Mouse (Mus musculus) hindbrain, embryonic 15.5 days (tissue): Measurements from ENCODE around the gene Acvr1b. TPM values are rescaled to one million over a fixed set of nuclear protein-coding genes. Genes with fewer than 3 reads are reported as not detected.

ENCODE experiments used
- ATAC-seq: fragments of 200-750 bp; cut with Nextera tagmentation; 2 replicates; pipeline ENCODE4 v1.8.0; 2017; ENCODE audit warnings: low read depth, moderate number of reproducible peaks, moderate TSS enrichment; ENCODE audit not compliant: low FRiP score
- H3K27ac ChIP-seq: fragments of 300-500 bp; sonication (generic); replicated peaks from 2 replicates; pipeline ENCODE4 v1.5.1; 2015; ENCODE audit warnings: mild to moderate bottlenecking, inconsistent platforms
- H3K27me3 ChIP-seq: fragments of 300-500 bp; sonication (generic); 2 replicates; pipeline ENCODE4 v1.6.1; 2015; ENCODE audit warnings: control low read depth, inconsistent platforms
- H3K36me3 ChIP-seq: fragments of 300-500 bp; sonication (generic); 2 replicates; pipeline ENCODE4 v1.6.1; 2015; ENCODE audit warnings: control low read depth, inconsistent platforms
- H3K4me1 ChIP-seq: fragments of 300-500 bp; sonication (generic); replicated peaks from 2 replicates; pipeline ENCODE4 v1.6.1; 2015; ENCODE audit warnings: control low read depth, inconsistent platforms
- H3K4me2 ChIP-seq: fragments of 300-500 bp; sonication (generic); 2 replicates; pipeline ENCODE4 v1.6.1; 2015; ENCODE audit warnings: moderate library complexity, mild to moderate bottlenecking, inconsistent platforms
- H3K4me3 ChIP-seq: fragments of 300-500 bp; sonication (generic); 2 replicates; pipeline ENCODE4 v1.5.1; 2015; ENCODE audit warnings: mild to moderate bottlenecking, inconsistent platforms
- H3K9ac ChIP-seq: fragments of 300-500 bp; sonication (generic); 2 replicates; pipeline ENCODE4 v1.6.1; 2015; ENCODE audit warnings: inconsistent platforms
- H3K9me3 ChIP-seq: fragments of 300-500 bp; sonication (generic); 2 replicates; pipeline ENCODE4 v1.6.1; 2016; ENCODE audit warnings: control low read depth, inconsistent platforms
- WGBS: fragments of 180-500 bp; shearing (Covaris S2); methylation state at CpG from one replicate; pipeline ENCODE4 v1.1.7; 2015; 5-methylcytosine and 5-hydroxymethylcytosine counted together
- polyA plus RNA-seq: library from polyadenylated mRNA; unstranded; fragments of >200 nt; fragmentation: Nextera tagmentation; extraction: Ambion mirVana; gene quantifications from 2 replicates; pipeline ENCODE4 v1.2.1, GENCODE M21; 2015

The Acvr1b gene
- polyA plus RNA-seq, 1 experiment from 2014 or later, result 24.1 TPM

- no peak overlapping the region for H3K27ac ChIP-seq
- peaks cover 22% of the 10 kb centered on the region for H3K4me1 ChIP-seq
- WGBS, result 90% methylated on average over 16 of the region's 16 CpGs
- H3K4me3 ChIP-seq, result no peak overlapping the region
- H3K4me2 ChIP-seq, result no peak overlapping the region
- H3K27me3 ChIP-seq, result no peaks in the 10 kb centered on the region
- no peaks in the 10 kb centered on the region for H3K9me3 ChIP-seq
- no peak overlapping the region for H3K9ac ChIP-seq
- no peak for ATAC-seq
- peaks cover 44% of the 10 kb centered on the region for H3K36me3 ChIP-seq
Measured at GRCm38 (mm10) chr15:101194951-101195823, 21.3 kb downstream of the Acvr1b start.

GRCm38 (mm10) chr15:101196079-101196795 lies 22.4 kb downstream of the Acvr1b start:
- H3K9me3 ChIP-seq, result no peaks in the 10 kb centered on the region
- no peak overlapping the region for H3K27ac ChIP-seq
- no peak overlapping the region for H3K4me2 ChIP-seq
- WGBS, result 91% methylated on average over 8 of the region's 8 CpGs
- H3K27me3 ChIP-seq, result no peaks in the 10 kb centered on the region
- no peak overlapping the region for H3K4me3 ChIP-seq
- H3K36me3 ChIP-seq, result peaks cover 55% of the 10 kb centered on the region
- peaks cover 14% of the 10 kb centered on the region for H3K4me1 ChIP-seq
- no peak for ATAC-seq
- H3K9ac ChIP-seq, result no peak overlapping the region

- no peak overlapping the region for H3K4me3 ChIP-seq
- no peaks in the 10 kb centered on the region for H3K9me3 ChIP-seq
- no peaks in the 10 kb centered on the region for H3K27me3 ChIP-seq
- no peak for ATAC-seq
- H3K4me2 ChIP-seq, result no peak overlapping the region
- H3K9ac ChIP-seq, result no peak overlapping the region
- peaks cover 7% of the 10 kb centered on the region for H3K4me1 ChIP-seq
- peaks cover 62% of the 10 kb centered on the region for H3K36me3 ChIP-seq
- H3K27ac ChIP-seq, result no peak overlapping the region
Measured at GRCm38 (mm10) chr15:101196961-101197360, 23.1 kb downstream of the Acvr1b start.

- H3K36me3 ChIP-seq, result peaks cover 69% of the 10 kb centered on the region
- H3K9me3 ChIP-seq, result no peaks in the 10 kb centered on the region
- H3K27me3 ChIP-seq, result no peaks in the 10 kb centered on the region
- no peaks in the 10 kb centered on the region for H3K4me1 ChIP-seq
- WGBS, result 90% methylated on average over 15 of the region's 15 CpGs
- no peak overlapping the region for H3K4me3 ChIP-seq
- ATAC-seq, result peak; percentile 16; the same call in 1 of the 2 replicates
- no peak overlapping the region for H3K27ac ChIP-seq
- H3K9ac ChIP-seq, result no peak overlapping the region
- H3K4me2 ChIP-seq, result no peak overlapping the region
Measured at GRCm38 (mm10) chr15:101197497-101198179, 23.8 kb downstream of the Acvr1b start.

- ATAC-seq, result peak; percentile 61; the same call in 1 of the 2 replicates
- no peak overlapping the region for H3K4me3 ChIP-seq
- no peak overlapping the region for H3K9ac ChIP-seq
- H3K9me3 ChIP-seq, result no peaks in the 10 kb centered on the region
- H3K4me1 ChIP-seq, result no peaks in the 10 kb centered on the region
- H3K36me3 ChIP-seq, result peaks cover 74% of the 10 kb centered on the region
- no peaks in the 10 kb centered on the region for H3K27me3 ChIP-seq
- no peak overlapping the region for H3K27ac ChIP-seq
- no peak overlapping the region for H3K4me2 ChIP-seq
- WGBS, result 23% methylated on average over 3 of the region's 3 CpGs
Measured at GRCm38 (mm10) chr15:101198218-101198617, 24.4 kb downstream of the Acvr1b start.

- no peak overlapping the region for H3K27ac ChIP-seq
- H3K36me3 ChIP-seq, result peaks cover 79% of the 10 kb centered on the region
- no peaks in the 10 kb centered on the region for H3K9me3 ChIP-seq
- ATAC-seq, result no peak
- no peak overlapping the region for H3K4me2 ChIP-seq
- 89% methylated on average over 14 of the region's 14 CpGs for WGBS
- H3K4me3 ChIP-seq, result no peak overlapping the region
- H3K9ac ChIP-seq, result no peak overlapping the region
- H3K4me1 ChIP-seq, result no peaks in the 10 kb centered on the region
- no peaks in the 10 kb centered on the region for H3K27me3 ChIP-seq
Measured at GRCm38 (mm10) chr15:101198850-101199249, 25.0 kb downstream of the Acvr1b start.

GRCm38 (mm10) chr15:101200777-101201295 lies 27.0 kb downstream of the Acvr1b start:
- ATAC-seq, result no peak
- 95% methylated on average over 9 of the region's 9 CpGs for WGBS
- H3K36me3 ChIP-seq, result peaks cover 78% of the 10 kb centered on the region

GRCm38 (mm10) chr15:101201414-101201813 lies 27.5 kb downstream of the Acvr1b start:
- no peak overlapping the region for H3K4me3 ChIP-seq
- no peak overlapping the region for H3K4me2 ChIP-seq
- no peak overlapping the region for H3K27ac ChIP-seq
- WGBS, result 92% methylated on average over 3 of the region's 3 CpGs
- peaks cover 78% of the 10 kb centered on the region for H3K36me3 ChIP-seq
- H3K9ac ChIP-seq, result no peak overlapping the region
- no peak for ATAC-seq
- no peaks in the 10 kb centered on the region for H3K27me3 ChIP-seq
- no peaks in the 10 kb centered on the region for H3K9me3 ChIP-seq
- H3K4me1 ChIP-seq, result no peaks in the 10 kb centered on the region

More at GRCm38 (mm10) chr15:101200777-101201295, 27.0 kb downstream of the Acvr1b start:
- H3K9ac ChIP-seq, result no peak overlapping the region
- H3K4me2 ChIP-seq, result no peak overlapping the region
- no peaks in the 10 kb centered on the region for H3K9me3 ChIP-seq
- no peak overlapping the region for H3K27ac ChIP-seq
- H3K27me3 ChIP-seq, result no peaks in the 10 kb centered on the region
- no peaks in the 10 kb centered on the region for H3K4me1 ChIP-seq
- no peak overlapping the region for H3K4me3 ChIP-seq

GRCm38 (mm10) chr15:101203673-101204072 lies 29.8 kb downstream of the Acvr1b start:
- no peaks in the 10 kb centered on the region for H3K27me3 ChIP-seq
- peaks cover 74% of the 10 kb centered on the region for H3K36me3 ChIP-seq
- no peak overlapping the region for H3K4me3 ChIP-seq
- no peaks in the 10 kb centered on the region for H3K9me3 ChIP-seq
- WGBS, result 84% methylated on average over 4 of the region's 4 CpGs
- H3K27ac ChIP-seq, result no peak overlapping the region
- H3K9ac ChIP-seq, result no peak overlapping the region
- H3K4me2 ChIP-seq, result no peak overlapping the region
- no peak for ATAC-seq
- H3K4me1 ChIP-seq, result no peaks in the 10 kb centered on the region

- no peak overlapping the region for H3K27ac ChIP-seq
- ATAC-seq, result no peak
- 88% methylated on average over 7 of the region's 7 CpGs for WGBS
- no peaks in the 10 kb centered on the region for H3K27me3 ChIP-seq
- no peaks in the 10 kb centered on the region for H3K4me1 ChIP-seq
- no peak overlapping the region for H3K4me2 ChIP-seq
- no peak overlapping the region for H3K4me3 ChIP-seq
- H3K9ac ChIP-seq, result no peak overlapping the region
- H3K36me3 ChIP-seq, result peaks cover 78% of the 10 kb centered on the region
- no peaks in the 10 kb centered on the region for H3K9me3 ChIP-seq
Measured at GRCm38 (mm10) chr15:101204781-101205180, 30.9 kb downstream of the Acvr1b start.

- H3K36me3 ChIP-seq, result peaks cover 60% of the 10 kb centered on the region
- H3K27me3 ChIP-seq, result no peaks in the 10 kb centered on the region
- H3K9me3 ChIP-seq, result no peaks in the 10 kb centered on the region
- ATAC-seq, result no peak
- no peak overlapping the region for H3K4me2 ChIP-seq
- H3K4me1 ChIP-seq, result no peaks in the 10 kb centered on the region
- H3K27ac ChIP-seq, result no peak overlapping the region
- no peak overlapping the region for H3K9ac ChIP-seq
- WGBS, result 64% methylated on average over 6 of the region's 6 CpGs
- no peak overlapping the region for H3K4me3 ChIP-seq
Measured at GRCm38 (mm10) chr15:101210228-101210627, 36.4 kb downstream of the Acvr1b start.
